Mouse (Mus musculus) macrophage (primary cell): ENCODE measurements at regions not wholly inside any gene's neighbourhood (a gene's known extent, or its start where the extent isn't known, plus 50 kb on each side); places are given as distances from the start of the nearest gene placed in this dataset.

Experiments
- H3K27ac ChIP-seq: fragments of 350-480 bp; formaldehyde crosslinking; 2 replicates; pipeline ENCODE4 v1.9.0; 2021
- H3K36me3 ChIP-seq: fragments of 350-480 bp; formaldehyde crosslinking; 2 replicates; pipeline ENCODE4 v1.9.0; 2021; ENCODE audit errors: inconsistent target
- H3K4me3 ChIP-seq: fragments of 350-480 bp; formaldehyde crosslinking; 2 replicates; pipeline ENCODE4 v1.9.0; 2021; ENCODE audit errors: inconsistent target
- H3K79me2 ChIP-seq: fragments of 350-480 bp; formaldehyde crosslinking; 2 replicates; pipeline ENCODE4 v1.9.0; 2021; ENCODE audit errors: inconsistent target
- WGBS: methylation state at CpG from one replicate; pipeline ENCODE4 v1.1.7; 2026; ENCODE audit warnings: inconsistent platforms; ENCODE audit not compliant: missing documents; 5-methylcytosine and 5-hydroxymethylcytosine counted together

- no peak overlapping the region for H3K27ac ChIP-seq
- H3K36me3 ChIP-seq = no peaks in the 10 kb centered on the region
- H3K4me3 ChIP-seq = no peak overlapping the region
- H3K79me2 ChIP-seq = no peaks in the 10 kb centered on the region
- 72% methylated on average over 4 of the region's 4 CpGs for WGBS
These were observed 101.4 kb upstream of the Cd180 start for GRCm38 (mm10) chr13:102591803-102592537.

- WGBS = 92% methylated on average over 12 of the region's 12 CpGs
- H3K27ac ChIP-seq = no peak overlapping the region
- H3K4me3 ChIP-seq = no peak overlapping the region
- H3K79me2 ChIP-seq = no peaks in the 10 kb centered on the region
- H3K36me3 ChIP-seq = no peaks in the 10 kb centered on the region
These were observed 99.8 kb upstream of the Cd180 start for GRCm38 (mm10) chr13:102593405-102594200.

DNA sequence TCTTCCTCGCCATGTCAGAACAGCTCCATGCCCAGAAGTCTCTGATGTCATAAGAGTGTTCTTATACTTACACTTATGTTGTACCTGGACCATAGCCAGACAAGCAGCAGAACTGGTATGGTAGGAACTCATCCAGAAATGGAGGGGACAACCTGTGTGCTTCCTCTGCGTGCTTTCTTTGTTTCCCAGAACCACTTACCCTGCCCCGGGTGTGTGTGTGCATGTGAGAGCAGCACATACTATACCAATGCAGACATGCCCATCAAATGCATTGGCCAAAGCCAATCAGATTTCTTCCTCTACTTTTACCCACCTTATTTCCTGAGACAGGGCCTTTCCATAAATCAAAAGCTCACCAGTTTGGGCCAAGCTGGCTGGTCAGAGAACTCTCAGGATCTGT lies 99.2 kb upstream of the Cd180 start:
- WGBS = 94% methylated on average over 1 of the region's 3 CpGs
- no peaks in the 10 kb centered on the region for H3K36me3 ChIP-seq
- no peaks in the 10 kb centered on the region for H3K79me2 ChIP-seq
- no peak overlapping the region for H3K4me3 ChIP-seq
- no peak overlapping the region for H3K27ac ChIP-seq

DNA sequence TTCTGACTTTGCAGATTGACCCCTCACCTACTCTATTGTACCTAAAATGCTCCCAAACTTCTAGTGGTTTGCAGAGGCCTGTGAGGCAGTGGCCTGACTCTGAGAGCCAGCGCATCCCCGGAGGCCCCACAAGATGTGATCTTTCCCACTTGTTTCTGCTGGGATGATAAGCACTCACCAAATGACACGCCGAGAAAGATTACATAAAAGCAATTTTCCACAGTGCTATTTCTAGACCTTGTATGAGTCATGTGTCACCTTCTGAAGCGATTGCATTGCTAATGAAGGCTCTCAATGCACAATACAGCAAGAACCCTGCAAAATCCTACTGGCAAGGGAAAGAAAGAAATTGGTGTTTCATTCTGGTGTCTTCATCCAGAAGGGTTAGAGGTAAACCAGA lies 97.8 kb upstream of the Cd180 start:
- 92% methylated on average over 5 of the region's 5 CpGs for WGBS
- Histone ChIP-seq H3K79me2 (no peaks in the 10 kb centered on the region), H3K27ac (no peak overlapping the region), H3K36me3 (no peaks in the 10 kb centered on the region), H3K4me3 (no peak overlapping the region)

DNA sequence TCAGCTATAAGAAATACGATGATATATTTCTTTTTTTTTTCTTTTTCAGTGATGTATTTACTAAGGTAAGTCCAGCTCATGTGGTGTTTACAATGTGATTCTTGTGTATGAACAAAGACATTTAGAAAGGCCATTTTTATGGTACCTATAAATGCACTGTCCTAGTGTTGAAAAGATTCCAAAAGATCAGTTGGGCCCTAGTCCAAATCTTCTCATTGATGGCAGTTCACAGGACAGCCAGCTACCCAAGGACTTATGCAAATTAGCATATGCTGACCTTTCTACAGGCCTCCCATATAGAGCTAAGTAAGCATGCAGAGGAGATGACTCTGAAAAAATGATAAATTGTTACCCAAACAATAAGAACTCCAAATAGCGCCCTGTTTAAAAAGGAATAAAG lies 97.3 kb upstream of the Cd180 start:
- 82% methylated on average over 2 of the region's 2 CpGs for WGBS
- H3K27ac ChIP-seq = no peak overlapping the region
- no peak overlapping the region for H3K4me3 ChIP-seq
- H3K79me2 ChIP-seq = no peaks in the 10 kb centered on the region
- H3K36me3 ChIP-seq = no peaks in the 10 kb centered on the region

- no peaks in the 10 kb centered on the region for H3K79me2 ChIP-seq
- H3K27ac ChIP-seq = no peak overlapping the region
- H3K4me3 ChIP-seq = no peak overlapping the region
- WGBS = 90% methylated on average over 5 of the region's 5 CpGs
- no peaks in the 10 kb centered on the region for H3K36me3 ChIP-seq
These were observed 95.2 kb upstream of the Cd180 start for GRCm38 (mm10) chr13:102598181-102598580.

DNA sequence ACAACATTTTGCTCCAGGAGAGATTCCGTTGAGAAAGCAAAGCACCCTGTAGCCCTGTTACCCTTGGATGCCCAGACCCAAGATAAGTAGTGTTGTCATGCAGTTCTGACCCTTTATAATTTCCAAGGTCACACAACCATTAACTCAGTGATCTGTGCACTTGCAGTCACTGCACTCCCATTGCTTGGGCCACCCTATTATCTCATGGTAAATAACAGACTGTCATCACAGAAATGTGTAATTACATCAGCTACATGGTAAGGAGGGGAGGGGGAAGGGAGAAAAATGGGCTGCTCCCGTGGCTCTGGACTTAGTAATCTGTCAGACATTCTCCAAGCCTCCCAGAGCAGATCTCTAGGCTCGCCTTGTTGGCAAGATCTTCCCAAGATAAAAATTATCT lies 93.8 kb upstream of the Cd180 start:
- H3K27ac ChIP-seq = no peak overlapping the region
- no peaks in the 10 kb centered on the region for H3K36me3 ChIP-seq
- H3K4me3 ChIP-seq = no peak overlapping the region
- 76% methylated on average over 3 of the region's 3 CpGs for WGBS
- H3K79me2 ChIP-seq = no peaks in the 10 kb centered on the region

- 81% methylated on average over 4 of the region's 4 CpGs for WGBS
- no peaks in the 10 kb centered on the region for H3K36me3 ChIP-seq
- H3K79me2 ChIP-seq = no peaks in the 10 kb centered on the region
- H3K4me3 ChIP-seq = no peak overlapping the region
- no peak overlapping the region for H3K27ac ChIP-seq
These were observed 93.3 kb upstream of the Cd180 start for GRCm38 (mm10) chr13:102600026-102600425.

- H3K79me2 ChIP-seq = no peaks in the 10 kb centered on the region
- no peak overlapping the region for H3K27ac ChIP-seq
- 84% methylated on average over 2 of the region's 2 CpGs for WGBS
- H3K36me3 ChIP-seq = no peaks in the 10 kb centered on the region
- no peak overlapping the region for H3K4me3 ChIP-seq
These were observed 68.9 kb upstream of the Cd180 start for GRCm38 (mm10) chr13:102624461-102624860.

- no peak overlapping the region for H3K27ac ChIP-seq
- H3K4me3 ChIP-seq = no peak overlapping the region
- no peaks in the 10 kb centered on the region for H3K79me2 ChIP-seq
- no peaks in the 10 kb centered on the region for H3K36me3 ChIP-seq
- WGBS = 92% methylated on average over 8 of the region's 8 CpGs
These were observed 68.1 kb upstream of the Cd180 start for GRCm38 (mm10) chr13:102625171-102625835.

DNA sequence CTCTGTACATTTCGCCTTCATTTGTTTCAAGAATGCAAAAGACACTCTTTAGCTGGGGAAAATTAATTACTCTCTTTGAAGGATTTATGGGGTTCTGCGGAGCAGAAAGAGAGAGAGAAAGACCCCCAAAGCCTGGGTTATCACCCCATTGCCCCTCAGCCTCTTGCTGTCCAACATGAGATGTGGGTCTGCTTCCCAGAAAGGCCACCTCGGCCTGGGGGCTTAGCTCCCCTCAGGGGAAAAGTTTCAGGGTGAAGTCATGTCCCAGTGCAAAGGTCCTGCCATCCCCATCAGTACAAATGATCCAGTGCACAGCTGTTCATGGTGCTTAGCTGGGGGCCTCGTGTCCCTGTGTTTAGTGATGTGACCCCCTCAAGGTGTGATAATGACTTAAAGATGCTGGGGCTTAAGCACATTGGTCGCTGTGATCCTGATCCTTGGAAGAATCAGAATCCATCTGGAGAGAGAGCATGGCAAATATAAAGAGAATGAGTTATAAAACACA lies 67.5 kb upstream of the Cd180 start:
- no peak overlapping the region for H3K27ac ChIP-seq
- no peak overlapping the region for H3K4me3 ChIP-seq
- 83% methylated on average over 5 of the region's 5 CpGs for WGBS
- no peaks in the 10 kb centered on the region for H3K79me2 ChIP-seq
- H3K36me3 ChIP-seq = no peaks in the 10 kb centered on the region

DNA sequence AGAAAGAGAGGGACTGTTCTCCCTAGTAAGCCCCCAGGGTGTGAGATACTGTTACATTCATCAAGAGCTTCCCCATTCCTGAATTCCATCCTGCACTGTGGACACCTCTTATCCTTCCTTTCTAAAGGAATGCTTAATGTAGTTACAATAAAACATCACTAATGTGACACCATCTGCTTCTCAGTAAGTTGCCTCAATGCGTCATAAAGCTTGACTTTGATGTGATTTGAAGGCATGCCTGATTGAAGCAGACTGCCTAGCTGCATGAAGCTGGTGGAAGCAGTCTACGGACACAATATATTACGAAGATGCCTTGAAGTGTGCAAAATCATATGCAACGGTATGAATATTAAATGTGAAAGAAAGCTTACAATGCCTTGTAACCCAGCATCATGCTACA lies 65.6 kb upstream of the Cd180 start:
- no peak overlapping the region for H3K4me3 ChIP-seq
- 96% methylated on average over 4 of the region's 4 CpGs for WGBS
- H3K36me3 ChIP-seq = no peaks in the 10 kb centered on the region
- H3K79me2 ChIP-seq = no peaks in the 10 kb centered on the region
- no peak overlapping the region for H3K27ac ChIP-seq

DNA sequence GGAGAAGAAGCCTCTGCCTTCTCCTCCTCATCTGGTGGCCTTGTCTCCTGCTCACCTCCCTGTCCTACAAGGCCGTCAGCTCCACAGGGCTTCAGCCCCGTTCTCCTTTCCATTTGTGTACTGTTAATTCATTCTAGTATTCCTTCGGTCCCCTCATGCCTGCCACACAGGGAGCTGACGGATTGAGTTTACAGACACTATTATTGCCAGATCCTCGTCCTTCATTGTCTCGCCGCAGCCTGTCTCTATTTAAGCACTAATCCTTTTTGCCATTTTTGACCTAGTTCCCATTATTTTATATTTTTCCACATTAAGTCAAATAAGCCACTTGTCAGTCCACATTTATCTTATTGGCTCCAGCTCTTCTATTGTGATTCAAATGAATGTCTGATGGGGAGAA lies 64.2 kb upstream of the Cd180 start:
- Histone ChIP-seq H3K36me3 (no peaks in the 10 kb centered on the region), H3K4me3 (no peak overlapping the region), H3K79me2 (no peaks in the 10 kb centered on the region), H3K27ac (no peak overlapping the region)
- 92% methylated on average over 7 of the region's 7 CpGs for WGBS

GRCm38 (mm10) chr13:102634236-102634957 lies 59.0 kb upstream of the Cd180 start:
- Histone ChIP-seq H3K36me3 (no peaks in the 10 kb centered on the region), H3K27ac (no peak overlapping the region), H3K79me2 (no peaks in the 10 kb centered on the region), H3K4me3 (no peak overlapping the region)
- WGBS = 76% methylated on average over 10 of the region's 10 CpGs
